Mouse (Mus musculus): ENCODE results near the gene Unc13c. TPM values are rescaled to one million over a fixed set of nuclear protein-coding genes. Genes with fewer than 3 reads are reported as not detected.
A peak's percentile ranks its signal among the peaks of the same experiment; 100 is the strongest.

Unc13c gene
- polyA plus RNA-seq (2015; fragmentation: Nextera tagmentation; extraction: Ambion mirVana) = 0.92 and 0.93 TPM in 2 replicates

DNA sequence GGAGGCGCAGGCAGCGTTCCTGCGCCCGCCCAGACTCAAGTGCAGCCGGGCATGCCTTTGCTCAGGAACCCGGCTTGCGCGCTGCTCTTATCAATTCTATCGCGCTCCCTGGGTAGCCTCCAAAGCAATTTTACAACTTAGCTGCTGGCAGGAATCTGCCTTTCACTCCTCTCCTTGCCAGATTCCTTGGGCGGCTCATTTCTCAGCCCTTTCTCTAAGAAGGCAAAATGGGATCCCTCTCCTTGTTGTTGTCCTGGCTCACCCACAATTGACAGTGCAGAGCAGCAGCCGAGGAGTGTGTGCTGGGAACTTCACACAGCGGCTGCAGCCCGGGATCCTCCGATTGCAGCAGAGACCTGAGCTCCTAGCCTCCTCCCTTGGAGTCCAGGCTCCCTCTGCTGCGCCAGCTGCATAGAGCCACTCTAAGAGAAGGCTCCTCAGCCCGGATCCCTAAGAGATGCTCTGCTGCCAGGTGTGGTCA lies at the start of gene Unc13c:
TSS of gene Unc13c (minus strand) at position 326 of the 481 bp plus-strand sequence.
- DNase-seq (ENCODE audit: low spot score) (peak; percentile 15), ATAC-seq (ENCODE audit: low FRiP score, low TSS enrichment) (no peak)
- H3K9ac ChIP-seq (ENCODE audit: low read length) = peak within 1 kb of the TSS; percentile 38
- H3K4me2 ChIP-seq (replicated peaks; ENCODE audit: low read depth) = peak within 1 kb of the TSS; percentile 53
- TF ChIP-seq EP300 (optimal IDR thresholded peaks at IDR 0.05) = no peak
- TF ChIP-seq CTCF (IDR thresholded peaks at IDR 0.05; ENCODE audit: low read depth) = peak; percentile 60
- no peaks in the 10 kb centered on the region for H3K36me3 ChIP-seq (ENCODE audit: control insufficient read depth, insufficient read depth, low read length)
- no peak within 1 kb of the TSS for H3K27ac ChIP-seq (replicated peaks)
- H3K9me3 ChIP-seq (ENCODE audit: control insufficient read depth, low read length) = no peaks in the 10 kb centered on the region
- WGBS = 1% methylated on average over 17 of the region's 17 CpGs
- H3K27me3 ChIP-seq (ENCODE audit: control insufficient read depth, insufficient read depth, low read length) = no peaks in the 10 kb centered on the region
- no peaks in the 10 kb centered on the region for H3K4me1 ChIP-seq (replicated peaks; ENCODE audit: control insufficient read depth, insufficient read depth)
- peak within 1 kb of the TSS; percentile 35 for H3K4me3 ChIP-seq (ENCODE audit: low read depth, low read length)

- Histone ChIP-seq H3K4me2 (replicated peaks; ENCODE audit: low read depth) (no peak overlapping the region), H3K36me3 (ENCODE audit: control insufficient read depth, insufficient read depth, low read length) (no peaks in the 10 kb centered on the region), H3K27me3 (ENCODE audit: control insufficient read depth, insufficient read depth, low read length) (no peaks in the 10 kb centered on the region), H3K9me3 (ENCODE audit: control insufficient read depth, low read length) (no peaks in the 10 kb centered on the region), H3K9ac (ENCODE audit: low read length) (no peak overlapping the region), H3K27ac (replicated peaks) (no peak overlapping the region), H3K4me3 (ENCODE audit: low read depth, low read length) (no peak overlapping the region), H3K4me1 (replicated peaks; ENCODE audit: control insufficient read depth, insufficient read depth) (no peaks in the 10 kb centered on the region)
- DNase-seq (ENCODE audit: low spot score) = no peak
- ATAC-seq (ENCODE audit: low FRiP score, low TSS enrichment) = no peak
- TF ChIP-seq EP300 (optimal IDR thresholded peaks at IDR 0.05) = no peak
- no peak for TF ChIP-seq CTCF (IDR thresholded peaks at IDR 0.05; ENCODE audit: low read depth)
- WGBS = 68% methylated on average over 7 of the region's 7 CpGs
Observed at GRCm38 (mm10) chr9:74007976-74008686, 39.4 kb upstream of the Unc13c start.

DNA sequence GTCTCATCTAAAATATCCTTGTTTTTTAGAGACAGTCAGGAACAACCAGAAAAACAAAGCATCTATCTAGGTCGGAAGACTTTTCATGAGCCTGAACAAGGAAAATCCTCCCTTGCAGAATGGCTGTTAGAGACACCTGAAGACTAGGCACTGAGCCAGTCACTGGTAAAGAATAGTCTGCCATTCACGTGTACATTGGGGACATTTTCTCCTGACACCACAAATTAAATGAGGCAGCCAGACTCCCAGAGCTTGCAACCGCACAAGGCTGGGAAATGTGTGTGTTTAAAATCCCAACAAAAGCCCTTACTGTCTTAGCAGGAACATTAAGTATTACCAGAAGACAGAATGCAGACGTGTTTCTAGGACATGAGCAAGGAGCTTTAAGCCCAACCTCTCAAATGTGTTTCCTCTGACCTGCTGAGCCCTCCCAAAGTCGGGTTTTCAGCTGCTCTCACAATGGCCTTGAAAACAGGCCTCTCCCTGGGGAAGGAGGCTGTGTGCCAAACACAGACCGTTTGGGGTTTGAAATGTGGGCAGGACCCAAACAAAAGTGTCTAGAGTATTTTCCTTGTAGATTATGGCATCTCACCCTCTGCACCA lies 33.7 kb upstream of the Unc13c start:
- Histone ChIP-seq H3K36me3 (ENCODE audit: control insufficient read depth, insufficient read depth, low read length) (no peaks in the 10 kb centered on the region), H3K27ac (replicated peaks) (no peak overlapping the region), H3K4me3 (ENCODE audit: low read depth, low read length) (no peak overlapping the region), H3K4me2 (replicated peaks; ENCODE audit: low read depth) (no peak overlapping the region), H3K9ac (ENCODE audit: low read length) (no peak overlapping the region), H3K27me3 (ENCODE audit: control insufficient read depth, insufficient read depth, low read length) (no peaks in the 10 kb centered on the region), H3K9me3 (ENCODE audit: control insufficient read depth, low read length) (no peaks in the 10 kb centered on the region), H3K4me1 (replicated peaks; ENCODE audit: control insufficient read depth, insufficient read depth) (no peaks in the 10 kb centered on the region)
- no peak for TF ChIP-seq CTCF (IDR thresholded peaks at IDR 0.05; ENCODE audit: low read depth)
- TF ChIP-seq EP300 (optimal IDR thresholded peaks at IDR 0.05) = no peak
- WGBS = 20% methylated on average over 6 of the region's 6 CpGs
- no peak for DNase-seq (ENCODE audit: low spot score)
- ATAC-seq (ENCODE audit: low FRiP score, low TSS enrichment) = no peak

- no peak for ATAC-seq (ENCODE audit: low FRiP score, low TSS enrichment)
- Histone ChIP-seq H3K27me3 (ENCODE audit: control insufficient read depth, insufficient read depth, low read length) (no peaks in the 10 kb centered on the region), H3K9ac (ENCODE audit: low read length) (no peak overlapping the region), H3K9me3 (ENCODE audit: control insufficient read depth, low read length) (no peaks in the 10 kb centered on the region), H3K4me1 (replicated peaks; ENCODE audit: control insufficient read depth, insufficient read depth) (no peaks in the 10 kb centered on the region), H3K4me3 (ENCODE audit: low read depth, low read length) (no peak overlapping the region), H3K36me3 (ENCODE audit: control insufficient read depth, insufficient read depth, low read length) (no peaks in the 10 kb centered on the region), H3K4me2 (replicated peaks; ENCODE audit: low read depth) (no peak overlapping the region), H3K27ac (replicated peaks) (no peak overlapping the region)
- TF ChIP-seq EP300 (optimal IDR thresholded peaks at IDR 0.05) = no peak
- no peak for TF ChIP-seq CTCF (IDR thresholded peaks at IDR 0.05; ENCODE audit: low read depth)
- no peak for DNase-seq (ENCODE audit: low spot score)
Observed at GRCm38 (mm10) chr9:73988096-73988495, 19.3 kb upstream of the Unc13c start.

GRCm38 (mm10) chr9:73987236-73987635 lies 18.5 kb upstream of the Unc13c start:
- H3K27ac ChIP-seq (replicated peaks) = no peak overlapping the region
- H3K4me1 ChIP-seq (replicated peaks; ENCODE audit: control insufficient read depth, insufficient read depth) = no peaks in the 10 kb centered on the region
- no peaks in the 10 kb centered on the region for H3K36me3 ChIP-seq (ENCODE audit: control insufficient read depth, insufficient read depth, low read length)
- no peak overlapping the region for H3K4me3 ChIP-seq (ENCODE audit: low read depth, low read length)
- no peaks in the 10 kb centered on the region for H3K27me3 ChIP-seq (ENCODE audit: control insufficient read depth, insufficient read depth, low read length)
- ATAC-seq (ENCODE audit: low FRiP score, low TSS enrichment) (no peak), DNase-seq (ENCODE audit: low spot score) (no peak)
- no peaks in the 10 kb centered on the region for H3K9me3 ChIP-seq (ENCODE audit: control insufficient read depth, low read length)
- no peak overlapping the region for H3K9ac ChIP-seq (ENCODE audit: low read length)
- TF ChIP-seq CTCF (IDR thresholded peaks at IDR 0.05; ENCODE audit: low read depth) = no peak
- TF ChIP-seq EP300 (optimal IDR thresholded peaks at IDR 0.05) = no peak
- H3K4me2 ChIP-seq (replicated peaks; ENCODE audit: low read depth) = no peak overlapping the region
- WGBS = 56% methylated on average over 2 of the region's 2 CpGs

Data from stomach, postnatal 0 days (tissue).